Mouse (Mus musculus): Measurements from ENCODE around the gene Alox15. TPM values are rescaled to one million over a fixed set of nuclear protein-coding genes. Genes with fewer than 3 reads are reported as not detected.
A peak's percentile ranks its signal among the peaks of the same experiment; 100 is the strongest.
"Not testable (repeated sequence)": the region's sequence is repeated elsewhere in the genome, so short reads cannot be mapped to it uniquely, and the experiment has no call there.

Gene Alox15
- 10 to 100 TPM in 1 of 4 experiments, 1 to 10 TPM in 1, under 1 TPM in 2; 0.25 to 79.7 (median 1.2) TPM for total RNA-seq (2022)

DNA sequence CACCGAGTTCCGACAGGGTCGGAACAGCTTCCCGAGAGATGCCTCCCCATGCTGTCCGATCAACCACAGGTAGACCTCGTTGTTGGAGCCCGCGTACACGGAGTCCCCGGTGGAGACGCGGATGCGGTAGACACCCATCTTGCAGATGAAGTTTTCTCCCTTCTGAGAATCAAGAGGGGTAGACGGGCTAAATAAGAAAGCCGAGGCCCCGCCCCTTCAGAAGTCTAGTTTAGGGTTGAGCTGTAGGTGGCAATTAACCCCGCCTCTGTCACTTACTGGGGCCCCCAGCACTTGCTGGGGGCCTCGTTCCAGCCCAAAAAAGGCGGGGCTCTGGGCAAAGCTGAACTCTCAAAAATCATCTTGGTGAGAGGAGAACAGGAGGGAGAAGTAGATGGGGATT is at the start of gene Alox15:
Alox15 (minus strand) TSS at position 164 of the 400 bp plus-strand sequence.
- no peak for DNase-seq (ENCODE audit: low spot score)

DNA sequence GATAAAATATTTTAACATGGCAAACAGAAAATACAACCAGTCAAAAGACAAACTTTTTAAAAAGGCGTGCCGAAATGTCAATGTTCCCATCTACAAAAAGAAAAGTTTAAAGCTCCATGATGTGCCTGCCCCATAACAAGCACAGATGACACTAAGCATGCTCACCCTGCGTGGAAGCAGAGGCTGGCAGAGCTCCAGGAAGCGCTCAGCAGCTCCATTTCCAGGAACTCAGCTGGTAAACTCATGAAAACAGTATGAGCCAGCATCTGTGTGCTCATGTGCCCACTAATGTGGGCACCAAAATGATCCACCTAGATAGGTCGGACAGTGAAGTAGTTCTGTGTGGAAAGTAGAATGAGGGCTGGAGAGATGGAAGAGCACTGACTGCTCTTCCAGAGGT is 37.6 kb upstream of the Alox15 start:
- DNase-seq (ENCODE audit: low spot score), result no peak

DNA sequence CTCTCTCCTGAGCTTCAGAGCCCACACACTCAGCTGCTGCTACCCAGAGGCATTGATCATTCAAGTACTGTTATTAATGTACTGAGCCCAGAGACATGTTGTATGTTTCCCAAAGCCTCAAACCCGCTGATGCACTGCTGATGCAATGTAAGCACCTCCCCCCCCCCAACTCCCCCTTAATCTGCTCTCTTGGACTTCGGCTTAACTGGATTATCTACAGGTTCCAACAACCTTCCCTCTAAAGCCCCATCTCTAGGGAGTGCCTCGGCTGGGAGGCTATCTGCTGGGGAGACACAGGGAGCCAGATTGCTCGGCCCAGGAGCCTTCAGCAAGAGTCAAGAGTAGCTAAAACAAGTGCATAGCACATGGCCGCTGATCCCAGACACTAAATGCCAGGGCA is 35.6 kb upstream of the Alox15 start:
- DNase-seq (ENCODE audit: low spot score), result no peak

DNA sequence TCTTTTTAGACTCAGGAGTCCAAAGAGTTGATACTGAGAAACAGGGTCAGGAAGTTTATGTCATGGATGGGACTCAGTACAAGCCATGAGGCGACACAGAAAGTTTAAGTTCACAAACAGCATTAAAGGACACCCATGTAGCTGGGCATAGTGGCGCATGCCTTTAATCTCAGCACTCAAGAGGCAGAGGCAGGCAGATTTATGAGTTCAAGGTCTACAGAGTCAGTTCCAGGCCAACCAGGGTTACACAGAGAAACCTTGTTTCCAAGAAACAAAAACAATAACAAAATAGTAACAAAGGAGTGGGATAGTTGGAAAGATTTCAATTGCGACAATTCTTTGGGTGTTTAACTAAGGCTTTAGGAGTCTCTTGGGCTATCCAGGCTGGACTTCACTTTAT is 32.3 kb upstream of the Alox15 start:
- DNase-seq (ENCODE audit: low spot score), result no peak

DNA sequence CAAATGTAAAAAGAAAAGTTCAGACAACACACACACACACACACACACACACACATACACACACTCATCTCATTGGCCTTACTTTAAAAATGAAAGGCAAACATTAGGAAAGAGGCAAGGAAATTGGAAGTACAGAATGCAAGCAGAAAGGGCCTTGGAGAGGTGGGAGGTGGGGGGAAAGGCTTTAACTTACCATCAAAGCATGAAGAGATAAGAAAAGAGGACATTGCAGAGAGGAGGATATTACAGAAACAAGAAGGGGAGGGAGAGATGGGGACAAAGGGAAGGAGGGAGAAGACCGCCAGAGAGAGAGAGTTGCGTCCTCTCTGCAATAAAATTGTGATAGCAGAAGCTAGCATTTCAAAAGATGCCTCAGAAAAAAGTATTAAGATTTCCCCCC is 29.5 kb upstream of the Alox15 start:
- no peak for DNase-seq (ENCODE audit: low spot score)

DNA sequence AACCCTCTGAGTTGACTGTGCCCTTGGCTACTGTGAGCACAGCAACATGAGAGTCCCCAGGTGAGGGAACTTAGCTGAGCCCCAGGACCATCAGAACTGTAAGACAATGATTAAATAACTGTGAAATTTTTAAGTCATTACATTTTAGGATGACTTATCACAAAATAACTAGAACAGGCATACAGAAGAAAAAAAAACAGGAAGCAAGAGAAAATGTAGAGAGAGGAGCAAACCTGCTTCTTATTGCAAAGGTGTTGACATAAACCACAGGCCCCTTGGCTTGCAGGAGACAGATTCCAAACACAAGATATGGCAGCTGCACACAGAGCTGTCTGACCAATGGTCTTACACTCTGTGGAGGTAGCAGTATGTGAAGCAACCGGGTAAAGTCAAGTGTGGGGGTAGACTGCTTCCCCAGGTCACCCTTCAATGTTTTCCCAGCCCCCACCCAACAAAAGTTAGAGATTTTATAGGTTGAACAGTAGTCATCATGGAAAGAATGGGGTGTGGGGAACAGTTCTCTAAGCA is 28.7 kb upstream of the Alox15 start:
- no peak for DNase-seq (ENCODE audit: low spot score)

DNA sequence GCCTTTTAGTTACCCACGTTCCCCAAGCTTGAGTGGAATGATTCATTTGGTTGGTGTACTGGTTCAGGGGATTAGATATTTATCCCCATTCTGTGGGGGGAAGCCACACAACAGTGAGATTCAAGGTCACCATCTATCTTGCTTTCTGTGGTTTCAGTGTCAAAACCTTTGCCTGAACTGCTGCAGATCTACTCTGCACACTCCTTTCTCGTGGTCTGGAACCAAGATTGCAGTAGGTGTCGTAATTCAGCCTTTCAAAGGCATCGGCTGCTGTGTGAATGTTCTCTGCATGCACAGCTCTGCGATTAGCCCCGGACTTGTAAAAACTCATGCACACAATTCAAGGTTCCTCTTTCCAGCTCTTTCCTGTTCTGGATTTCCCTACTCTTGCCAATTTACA is 24.2 kb upstream of the Alox15 start:
- DNase-seq (ENCODE audit: low spot score), result no peak

DNA sequence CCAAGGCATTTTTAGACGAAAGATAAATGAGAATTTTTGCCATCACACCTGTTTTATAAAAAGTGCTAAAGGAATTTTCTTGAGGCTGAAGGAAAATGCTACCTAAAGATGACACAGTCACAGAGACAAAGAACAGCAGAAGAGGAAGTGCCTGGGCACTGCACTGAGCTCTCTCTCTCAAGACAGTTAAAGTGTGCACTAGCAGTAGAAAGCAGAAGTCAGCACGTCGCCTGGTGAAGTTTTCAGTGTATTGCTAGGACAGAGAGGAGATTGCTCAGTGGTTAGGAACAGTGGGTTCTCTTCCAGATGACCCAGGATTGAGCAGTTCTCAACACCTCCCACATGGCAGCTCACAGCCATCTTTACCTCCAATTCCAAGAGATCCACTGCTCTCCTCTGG is 22.5 kb upstream of the Alox15 start:
- no peak for DNase-seq (ENCODE audit: low spot score)

DNA sequence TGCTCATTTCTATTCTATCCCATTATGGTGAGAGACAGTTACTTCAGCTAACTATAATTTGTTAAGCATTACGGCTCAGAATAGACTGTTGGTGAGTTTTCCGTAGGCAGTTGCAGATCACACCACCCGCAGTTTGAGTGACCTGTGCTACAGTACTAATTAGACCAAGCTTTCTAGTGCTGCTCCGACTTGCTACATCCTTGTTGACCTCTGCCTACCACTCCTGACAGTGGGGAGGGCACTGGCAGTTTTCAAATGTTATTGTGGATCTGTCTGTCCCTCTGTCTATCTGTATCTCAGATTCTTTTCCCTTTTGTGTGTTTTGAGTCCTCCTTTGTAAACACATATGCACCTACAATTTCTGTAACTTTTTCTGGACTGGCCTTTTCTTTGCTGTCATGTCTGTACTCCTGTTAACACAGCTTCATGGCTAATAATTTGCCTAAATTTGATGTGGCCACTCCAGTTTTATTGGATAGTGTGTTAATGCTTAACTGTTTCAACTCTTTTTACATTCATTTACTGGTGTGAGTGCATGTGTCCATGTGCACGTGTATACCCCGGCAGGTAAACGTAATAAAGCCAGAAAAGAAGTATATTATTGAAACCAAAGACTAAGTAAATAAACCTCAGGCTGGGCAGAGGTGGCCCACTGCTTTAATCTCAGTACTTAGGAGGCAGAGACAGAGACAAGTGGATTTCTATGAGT is 21.2 kb upstream of the Alox15 start:
- DNase-seq (ENCODE audit: low spot score), result no peak

DNA sequence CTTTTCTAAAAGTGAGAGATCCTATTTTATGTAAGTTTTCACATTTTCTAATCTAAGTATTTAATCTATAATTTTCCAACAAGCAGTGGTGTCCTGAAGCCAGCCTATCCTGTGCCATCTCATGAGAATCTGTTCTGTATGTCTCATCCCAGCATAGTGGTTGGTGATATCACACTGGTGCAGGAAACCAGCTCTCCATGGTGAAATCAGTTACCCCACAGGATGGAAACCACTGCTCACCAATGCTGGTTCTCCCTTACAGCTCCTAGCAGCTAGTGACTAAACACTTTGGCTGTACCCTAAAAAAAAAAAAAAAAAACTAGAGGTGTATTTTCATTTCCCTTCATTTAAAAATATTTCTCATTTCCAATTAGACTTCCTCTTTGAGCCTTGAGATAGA is 20.6 kb upstream of the Alox15 start:
- DNase-seq (ENCODE audit: low spot score), result no peak

DNA sequence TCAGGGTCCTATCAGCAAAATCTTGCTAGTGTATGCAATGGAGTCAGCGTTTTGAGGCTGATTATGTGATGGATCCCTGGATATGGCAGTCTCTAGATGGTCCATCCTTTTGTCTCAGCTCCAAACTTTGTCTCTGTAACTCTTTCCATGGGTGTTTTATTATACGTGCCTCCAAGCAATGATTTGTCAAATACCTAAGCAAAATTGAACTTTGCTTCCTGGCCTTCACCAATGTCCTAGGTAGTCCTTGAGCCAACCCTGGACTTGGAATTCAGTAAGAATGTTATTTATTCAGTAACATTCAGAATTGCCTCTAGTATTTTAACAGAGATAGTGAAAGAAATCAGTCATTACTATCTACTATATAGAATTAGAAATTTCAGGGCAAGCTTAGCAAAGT is 16.8 kb upstream of the Alox15 start:
- DNase-seq (ENCODE audit: low spot score), result not testable (repeated sequence)

DNA sequence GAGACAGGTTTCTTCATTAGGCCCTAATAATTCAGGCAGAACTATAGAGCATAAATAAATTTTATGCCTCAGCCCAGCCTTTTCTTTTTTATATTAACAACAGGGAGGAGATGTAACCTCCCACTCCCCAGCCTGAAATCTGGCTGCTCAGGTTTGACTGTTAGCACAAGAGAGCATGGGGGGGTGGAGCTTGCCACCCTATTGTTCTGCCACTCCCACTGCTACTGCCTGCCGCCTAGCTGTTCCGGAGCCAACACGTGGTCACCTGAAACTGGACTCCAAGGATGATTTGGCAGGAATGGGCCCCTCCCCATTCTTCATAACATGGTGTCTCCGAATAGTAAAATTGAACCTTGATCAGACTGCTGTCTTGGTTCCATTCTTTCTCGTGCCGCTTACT is 15.9 kb upstream of the Alox15 start:
- not testable (repeated sequence) for DNase-seq (ENCODE audit: low spot score)

DNA sequence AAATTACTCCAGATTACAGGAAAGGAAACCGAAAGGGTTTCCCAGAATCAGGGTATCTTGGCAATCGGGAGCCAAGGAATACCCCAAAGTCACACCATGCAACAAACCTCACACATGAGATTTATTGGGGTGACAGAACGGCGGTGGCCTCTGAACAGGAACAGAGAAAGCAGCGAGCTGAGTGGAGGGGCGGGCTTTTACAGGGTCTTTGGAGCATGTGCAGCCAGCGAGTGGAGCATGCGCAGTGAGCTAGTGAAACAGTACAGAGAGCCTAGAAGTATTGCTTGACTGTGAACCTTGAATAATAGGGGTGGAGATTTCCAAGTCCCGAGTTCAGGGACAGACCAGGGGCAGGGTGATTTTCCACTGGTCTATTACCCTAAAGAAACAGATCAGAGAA is 3.2 kb downstream of the Alox15 start:
- DNase-seq (ENCODE audit: low spot score), result no peak

DNA sequence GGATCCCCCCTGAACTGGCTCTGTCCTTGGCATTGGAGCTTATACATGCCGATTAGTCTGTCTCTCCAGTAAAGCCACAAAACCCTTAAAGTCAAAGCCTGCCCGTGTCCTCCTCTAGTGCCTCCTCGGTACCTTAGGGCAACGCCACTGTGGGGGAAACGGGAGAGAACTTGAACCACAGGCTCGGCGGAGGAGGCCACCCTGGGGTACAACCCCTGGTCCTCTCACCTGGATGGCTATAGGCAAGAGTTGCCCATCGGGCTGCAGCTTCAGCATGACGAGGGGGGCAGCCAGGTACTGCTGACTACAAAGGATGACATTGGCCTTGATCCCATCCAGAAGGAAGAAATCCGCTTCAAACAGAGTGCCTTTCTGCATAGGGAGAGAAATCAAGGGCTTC is 4.0 kb downstream of the Alox15 start:
- DNase-seq (ENCODE audit: low spot score), result no peak

DNA sequence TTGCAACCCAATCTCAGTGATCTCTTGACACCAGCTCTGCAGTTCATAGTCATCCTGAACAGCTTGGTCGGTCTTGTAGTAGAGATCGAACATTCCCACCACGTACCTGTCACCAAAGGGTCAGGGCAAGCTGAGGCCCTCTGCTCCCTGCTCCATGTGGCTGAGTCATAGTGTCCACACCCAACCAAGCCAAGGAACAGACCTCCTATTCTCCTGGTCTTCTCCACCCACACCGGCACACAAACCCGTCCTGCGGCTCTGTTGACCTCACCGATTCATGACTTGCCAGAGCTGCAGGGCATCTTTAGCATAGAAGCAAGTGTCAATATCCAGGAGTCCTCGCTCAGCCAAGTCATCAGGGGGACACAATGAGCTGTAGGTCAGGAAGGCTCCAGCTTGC is 6.3 kb downstream of the Alox15 start:
- DNase-seq (ENCODE audit: low spot score), result no peak

DNA sequence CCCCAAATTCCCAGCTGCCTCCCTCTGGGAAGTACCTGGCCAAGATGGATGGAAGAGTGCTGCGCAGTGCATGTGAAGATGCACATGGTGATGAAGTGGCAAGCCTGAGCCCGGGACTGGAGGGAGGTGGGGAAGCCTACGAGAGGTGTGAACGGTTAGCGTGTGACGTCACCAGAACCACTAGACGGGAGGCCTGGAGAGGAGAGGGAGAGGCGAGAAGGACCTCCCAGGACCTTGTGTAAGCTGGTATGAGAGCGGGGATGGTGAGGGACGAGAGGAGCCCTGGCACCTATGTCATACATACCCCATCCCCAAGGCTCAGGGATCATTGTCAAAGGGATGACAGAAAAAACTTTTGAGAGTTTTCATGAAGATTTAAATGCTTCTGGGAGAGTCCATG is 6.8 kb downstream of the Alox15 start:
- no peak for DNase-seq (ENCODE audit: low spot score)

DNA sequence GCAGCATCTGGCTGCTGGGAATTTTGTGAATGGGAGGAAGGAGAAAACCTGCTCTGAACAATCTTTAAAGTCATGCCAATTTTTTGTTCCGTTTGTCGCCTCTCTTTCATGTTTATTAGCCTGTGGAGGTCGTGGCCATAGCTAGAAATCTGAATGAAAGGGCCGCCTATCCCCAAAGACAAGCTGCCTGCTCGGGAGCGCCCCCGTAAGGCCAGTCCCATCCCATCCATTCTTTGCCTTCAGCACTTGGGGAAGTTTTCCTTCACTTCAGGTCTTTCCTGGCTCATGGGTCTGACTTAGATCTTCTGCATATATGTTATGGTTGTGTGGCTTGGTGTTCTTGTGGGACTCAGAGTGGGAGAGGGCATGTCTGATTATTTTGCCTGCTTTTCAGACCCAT is 12.3 kb downstream of the Alox15 start:
- DNase-seq (ENCODE audit: low spot score), result no peak

DNA sequence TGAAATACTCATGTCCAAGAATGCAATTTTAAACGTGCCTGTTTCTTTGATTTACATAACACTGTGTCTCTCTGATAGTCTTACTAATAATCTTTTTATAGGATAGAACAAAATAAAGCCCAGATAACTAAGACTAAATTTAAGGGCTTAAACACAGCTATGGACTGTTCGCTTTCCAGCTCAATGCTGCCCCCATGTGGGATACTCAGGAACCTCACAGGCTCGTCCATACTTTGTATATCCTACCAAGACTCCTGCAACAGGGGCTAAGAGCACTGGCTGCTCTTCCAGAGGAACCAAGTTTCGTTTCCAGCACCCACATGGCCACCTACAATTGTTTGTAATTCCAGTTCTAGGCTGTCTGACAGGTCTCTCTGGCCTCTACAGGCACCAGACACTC is 17.4 kb downstream of the Alox15 start:
- peak; percentile 9 for DNase-seq (ENCODE audit: low spot score)

DNA sequence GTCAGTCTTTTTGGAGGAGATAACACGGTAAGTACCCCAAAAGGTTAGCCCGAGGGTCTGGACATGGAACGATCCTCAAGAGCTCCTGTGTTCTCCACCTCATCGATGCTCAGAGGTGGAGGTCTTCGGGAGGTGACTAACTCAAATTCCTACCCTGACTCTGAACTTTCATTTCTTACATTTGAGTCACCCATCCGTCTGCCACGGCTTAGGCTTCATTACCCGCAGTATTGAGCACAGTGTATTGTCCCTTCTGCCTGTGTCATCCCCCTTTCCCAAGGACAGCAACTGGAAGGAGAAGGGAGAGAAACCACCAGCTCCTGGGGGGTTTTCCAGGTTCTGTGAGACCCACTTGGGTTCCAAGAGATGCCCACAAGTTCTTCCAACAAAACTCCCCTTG is 27.1 kb downstream of the Alox15 start:
- DNase-seq (ENCODE audit: low spot score), result no peak

DNA sequence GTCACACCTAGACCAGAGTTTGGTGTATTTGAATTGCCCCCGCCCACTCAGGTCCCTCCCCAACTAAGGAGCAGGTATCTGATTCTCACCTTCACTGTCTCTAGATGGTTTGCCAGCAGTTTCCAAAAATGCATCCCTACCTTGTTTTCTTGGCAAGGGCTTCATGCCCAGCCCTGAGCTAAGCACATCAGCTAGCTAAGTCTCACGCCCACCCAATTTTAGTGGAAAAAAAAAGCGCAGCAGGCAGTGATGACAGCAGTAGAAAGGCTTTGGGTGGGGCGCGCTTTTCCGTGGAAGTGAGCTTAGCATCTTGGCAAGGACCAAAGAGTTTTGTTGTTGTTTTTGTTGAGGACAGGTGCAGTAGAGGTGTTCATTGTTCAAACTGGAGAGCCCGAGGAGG is 29.3 kb downstream of the Alox15 start, which contains the start of gene Alox12e:
Alox12e (minus strand) TSS at position 101 of the 400 bp plus-strand sequence.
- no peak for DNase-seq (ENCODE audit: low spot score)

DNA sequence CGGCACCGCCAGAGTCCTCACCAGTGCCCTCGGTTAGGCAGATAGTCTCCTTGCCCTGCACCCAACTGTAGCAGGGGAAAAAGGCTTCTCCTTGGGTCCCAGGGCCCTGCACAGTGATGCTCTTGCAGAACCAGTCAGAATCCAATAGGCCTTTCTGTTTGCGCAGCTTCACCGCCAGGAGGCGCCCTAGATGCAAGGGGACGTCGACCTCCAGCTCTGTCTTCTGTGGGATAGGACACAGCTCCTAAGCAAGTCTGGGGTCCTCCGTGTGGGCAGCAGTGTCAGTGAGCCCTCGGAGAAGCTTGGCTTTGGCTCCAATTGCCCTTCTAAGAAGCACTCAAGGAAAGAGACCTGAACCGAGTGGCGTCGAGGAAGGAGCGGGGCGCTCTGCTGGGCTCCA is 30.2 kb downstream of the Alox15 start:
- no peak for DNase-seq (ENCODE audit: low spot score)

DNA sequence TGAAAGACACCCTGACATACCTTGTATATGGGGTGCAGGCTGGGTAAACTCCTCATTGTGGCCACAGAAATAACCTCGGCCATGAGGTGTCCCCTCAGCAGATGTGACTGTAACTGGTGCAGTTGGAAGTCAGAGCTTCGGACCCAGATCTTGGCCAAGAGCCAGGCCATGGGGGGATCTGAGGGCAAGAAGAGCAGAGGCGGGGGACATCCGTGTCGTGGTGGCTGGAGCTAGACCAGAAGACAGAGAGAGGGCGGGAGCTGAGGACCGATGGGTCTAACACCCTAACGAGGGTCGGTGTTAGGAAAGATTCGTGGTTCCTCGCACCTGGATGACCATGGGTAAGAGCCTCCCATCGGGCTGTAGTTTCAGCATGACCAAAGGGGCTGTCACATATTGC is 32.2 kb downstream of the Alox15 start:
- DNase-seq (ENCODE audit: low spot score), result no peak

DNA sequence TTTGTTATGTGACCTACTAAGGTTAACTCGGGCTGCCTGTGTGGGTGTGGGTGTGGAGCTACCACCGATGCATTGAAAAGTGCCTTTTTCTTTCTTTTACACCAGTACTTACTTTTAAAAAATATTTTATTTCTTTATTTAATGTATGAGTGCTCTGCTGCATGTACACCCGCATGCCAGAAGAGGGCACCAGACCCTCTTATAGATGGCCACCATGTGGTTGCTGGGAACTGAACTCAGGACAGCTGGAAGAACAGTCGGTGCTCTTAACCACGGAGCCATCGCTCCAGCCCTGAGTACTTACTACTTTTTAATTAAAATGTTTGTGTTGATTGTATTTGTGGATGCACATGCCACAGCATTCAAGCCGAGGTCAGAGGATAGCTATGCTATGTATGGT is 38.0 kb downstream of the Alox15 start:
- no peak for DNase-seq (ENCODE audit: low spot score)

DNA sequence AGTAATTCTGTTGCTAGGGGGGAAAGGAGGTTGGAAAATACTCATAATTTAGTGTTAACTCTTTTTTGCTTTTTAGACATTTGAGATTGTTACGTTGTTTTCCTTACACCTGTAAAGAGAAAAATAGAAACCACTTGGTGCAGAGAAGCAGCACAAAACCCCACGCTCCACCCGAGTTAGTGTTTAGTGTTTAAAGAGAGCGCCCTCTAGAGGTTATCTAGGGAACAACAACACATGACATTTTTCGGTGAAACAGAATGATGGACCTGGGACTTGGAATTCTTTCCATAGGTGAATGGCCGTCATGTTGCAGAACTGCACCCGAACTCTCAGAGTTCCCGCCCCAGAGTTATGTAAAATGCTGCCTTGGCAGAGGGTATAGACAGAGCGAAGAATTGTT is 42.5 kb downstream of the Alox15 start:
- DNase-seq (ENCODE audit: low spot score), result peak; percentile 63
